Mouse (Mus musculus): ENCODE data around the gene Epha2.

DNA sequence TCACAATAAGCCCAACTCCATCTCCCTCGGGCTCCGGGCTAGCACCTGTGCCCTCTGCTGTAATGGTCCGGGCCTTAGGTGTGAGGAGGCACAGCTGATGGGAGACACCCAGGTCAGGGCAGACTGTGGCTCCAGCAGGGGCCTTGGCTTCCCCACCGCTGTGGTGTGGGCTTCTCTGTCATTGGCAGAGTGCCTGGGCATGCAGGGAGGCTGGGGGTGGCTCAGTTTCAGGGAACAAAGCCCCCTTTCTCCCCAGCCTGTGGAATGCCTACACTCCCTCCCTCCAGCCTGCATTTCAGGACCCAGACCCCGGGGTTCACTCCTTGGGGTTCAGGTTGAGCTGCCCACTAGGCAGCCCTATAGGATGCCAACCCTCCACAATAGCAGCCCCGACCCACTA, 35.2 kb downstream of the Epha2 start:
- TF ChIP-seq CTCF (IDR thresholded peaks at IDR 0.05; ENCODE audit: insufficient read depth, low read depth, low read length) (no peak), POLR2A (IDR thresholded peaks at IDR 0.05; ENCODE audit: insufficient read depth, low read depth, low read length) (no peak)
